Mouse (Mus musculus): ENCODE results near the gene Syt15. TPM values are rescaled to one million over a fixed set of nuclear protein-coding genes. Genes with fewer than 3 reads are reported as not detected.

The Syt15 gene
- polyA plus RNA-seq, 1 experiment from 2014 or later: 0.42 TPM

DNA sequence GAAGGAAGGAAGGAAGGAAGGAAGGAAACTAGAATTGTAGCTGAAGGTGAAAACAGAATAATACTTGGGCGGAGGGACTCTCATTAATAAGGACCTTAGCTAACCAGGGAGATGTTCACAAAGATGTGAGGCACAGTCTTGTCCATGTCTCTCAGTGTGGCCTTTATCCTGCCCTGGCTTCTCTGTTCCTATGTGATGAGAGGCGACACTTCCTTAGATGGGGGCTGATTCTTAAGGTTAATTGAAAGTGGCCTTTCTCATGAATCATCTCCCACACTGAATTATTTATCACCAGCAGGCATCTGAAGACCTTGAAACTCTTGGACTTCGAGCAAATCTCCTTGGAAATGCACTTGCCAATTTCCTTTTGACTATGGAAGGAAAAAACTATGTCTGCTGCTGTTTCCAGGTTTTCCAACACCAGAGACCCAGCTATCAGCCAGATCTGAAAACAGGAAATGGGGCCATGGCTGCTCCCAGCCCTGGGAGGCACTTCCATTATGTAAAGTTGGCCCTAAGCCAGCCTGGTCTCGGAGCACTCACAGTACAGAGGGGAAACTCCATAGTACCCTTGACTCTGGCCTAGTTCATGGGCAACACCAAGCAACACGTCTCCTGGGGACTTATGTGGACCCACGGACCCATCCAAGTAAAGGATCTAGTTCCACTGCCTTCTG, 3.8 kb upstream of the Syt15 start:
- no peak overlapping the region for H3K4me2 ChIP-seq
- TF ChIP-seq CTCF (IDR thresholded peaks at IDR 0.05; ENCODE audit: low read depth): no peak
- DNase-seq (peak; percentile 89), ATAC-seq (ENCODE audit: insufficient read depth) (peak; percentile 79; the same call in 1 of the 2 replicates)
- no peak overlapping the region for H3K27ac ChIP-seq (ENCODE audit: low read depth)
- 53% methylated on average over 6 of the region's 6 CpGs for WGBS
- H3K9ac ChIP-seq: no peak overlapping the region
- H3K9me3 ChIP-seq (ENCODE audit: low read depth, low read length): no peaks in the 10 kb centered on the region
- no peak overlapping the region for H3K4me3 ChIP-seq (ENCODE audit: low read depth, low read length)
- H3K4me1 ChIP-seq (ENCODE audit: insufficient read depth): peaks cover 10% of the 10 kb centered on the region
- no peaks in the 10 kb centered on the region for H3K36me3 ChIP-seq (ENCODE audit: insufficient read depth)
- peaks cover 26% of the 10 kb centered on the region for H3K27me3 ChIP-seq (ENCODE audit: insufficient read depth, low read length)

GRCm38 (mm10) chr14:34219786-34220198, 397 bp downstream of the Syt15 start:
- peaks cover 28% of the 10 kb centered on the region for H3K27me3 ChIP-seq (ENCODE audit: insufficient read depth, low read length)
- peak overlapping the region; percentile 27 for H3K4me3 ChIP-seq (ENCODE audit: low read depth, low read length)
- no peaks in the 10 kb centered on the region for H3K9me3 ChIP-seq (ENCODE audit: low read depth, low read length)
- no peak overlapping the region for H3K27ac ChIP-seq (ENCODE audit: low read depth)
- peak overlapping the region; percentile 6; the same call in 1 of the 2 replicates for H3K9ac ChIP-seq
- DNase-seq (peak; percentile 24), ATAC-seq (ENCODE audit: insufficient read depth) (peak; percentile 39)
- peaks cover 10% of the 10 kb centered on the region for H3K4me1 ChIP-seq (ENCODE audit: insufficient read depth)
- no peaks in the 10 kb centered on the region for H3K36me3 ChIP-seq (ENCODE audit: insufficient read depth)
- 2% methylated on average over 29 of the region's 29 CpGs for WGBS
- no peak for TF ChIP-seq CTCF (IDR thresholded peaks at IDR 0.05; ENCODE audit: low read depth)
- H3K4me2 ChIP-seq: peak overlapping the region; percentile 61

DNA sequence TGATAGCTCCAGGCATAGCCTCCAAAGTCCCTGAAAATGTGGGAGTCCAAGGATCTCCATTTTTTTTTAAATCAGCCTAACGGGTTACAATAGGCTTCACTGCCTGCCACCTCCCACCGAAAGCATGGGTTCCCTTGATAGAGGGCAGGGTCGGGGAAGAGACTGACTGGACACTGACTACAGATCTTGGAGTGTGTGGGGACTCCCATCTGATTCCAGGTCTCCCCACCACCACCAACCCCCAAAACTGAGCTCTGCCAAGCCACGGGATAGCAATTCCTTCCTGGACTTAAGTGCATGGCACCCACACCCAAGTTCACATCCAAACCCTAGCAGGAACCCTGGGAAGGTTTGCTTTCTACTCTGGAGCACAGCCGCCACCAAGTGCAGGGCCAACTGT, 1.0 kb downstream of the Syt15 start:
- no peak for TF ChIP-seq CTCF (IDR thresholded peaks at IDR 0.05; ENCODE audit: low read depth)
- DNase-seq (no peak), ATAC-seq (ENCODE audit: insufficient read depth) (no peak)
- Histone ChIP-seq H3K9me3 (ENCODE audit: low read depth, low read length) (no peaks in the 10 kb centered on the region), H3K4me3 (ENCODE audit: low read depth, low read length) (no peak overlapping the region), H3K4me1 (ENCODE audit: insufficient read depth) (peaks cover 10% of the 10 kb centered on the region), H3K4me2 (no peak overlapping the region; the same call in 1 of the 2 replicates), H3K36me3 (ENCODE audit: insufficient read depth) (no peaks in the 10 kb centered on the region), H3K27ac (ENCODE audit: low read depth) (no peak overlapping the region), H3K27me3 (ENCODE audit: insufficient read depth, low read length) (peaks cover 28% of the 10 kb centered on the region), H3K9ac (no peak overlapping the region)
- 70% methylated on average over 5 of the region's 5 CpGs for WGBS

DNA sequence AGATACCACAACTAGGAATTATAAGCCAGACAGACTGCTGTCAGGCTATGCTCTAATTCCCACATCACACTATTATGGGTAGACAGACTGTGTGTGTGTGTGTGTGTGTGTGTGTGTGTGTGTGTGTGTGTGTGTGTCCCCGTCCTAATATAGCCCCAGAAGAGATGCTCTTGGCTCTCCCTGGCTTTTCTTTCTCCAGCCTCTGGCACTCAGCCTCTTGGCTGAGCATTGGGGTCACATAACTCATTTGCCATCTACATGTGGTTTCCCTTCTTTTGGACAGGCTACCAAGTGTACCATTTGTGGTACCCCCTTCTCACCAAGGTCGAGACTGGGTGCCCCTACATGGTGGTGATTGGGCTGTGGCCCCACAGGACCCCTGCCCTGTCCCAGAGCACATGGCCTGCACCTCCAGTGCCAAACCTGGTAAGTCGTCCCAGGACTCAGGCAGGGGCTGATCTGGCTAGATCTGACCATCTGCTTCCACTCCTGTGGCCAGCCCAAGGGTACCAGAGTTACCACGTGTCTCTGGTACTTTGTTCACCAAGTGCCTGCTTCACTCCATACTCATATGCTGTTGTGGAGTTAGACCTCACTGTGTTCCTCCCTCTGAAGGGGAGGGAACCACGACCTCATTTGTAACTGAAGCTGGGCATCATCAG, 2.2 kb downstream of the Syt15 start:
- no peak for ATAC-seq (ENCODE audit: insufficient read depth)
- WGBS: 62% methylated on average over 5 of the region's 5 CpGs
- Histone ChIP-seq H3K36me3 (ENCODE audit: insufficient read depth) (no peaks in the 10 kb centered on the region), H3K4me2 (no peak overlapping the region), H3K27ac (ENCODE audit: low read depth) (no peak overlapping the region), H3K4me3 (ENCODE audit: low read depth, low read length) (no peak overlapping the region), H3K4me1 (ENCODE audit: insufficient read depth) (peaks cover 4% of the 10 kb centered on the region; the same call in 1 of the 2 replicates), H3K9me3 (ENCODE audit: low read depth, low read length) (no peaks in the 10 kb centered on the region), H3K9ac (no peak overlapping the region), H3K27me3 (ENCODE audit: insufficient read depth, low read length) (peaks cover 28% of the 10 kb centered on the region)
- TF ChIP-seq CTCF (IDR thresholded peaks at IDR 0.05; ENCODE audit: low read depth): no peak
- no peak for DNase-seq

GRCm38 (mm10) chr14:34223362-34223898, 4.0 kb downstream of the Syt15 start:
- ATAC-seq (ENCODE audit: insufficient read depth) (peak; percentile 63), DNase-seq (peak; percentile 37)
- no peak overlapping the region for H3K9ac ChIP-seq
- 48% methylated on average over 5 of the region's 5 CpGs for WGBS
- no peak overlapping the region for H3K4me3 ChIP-seq (ENCODE audit: low read depth, low read length)
- no peak overlapping the region for H3K4me2 ChIP-seq
- H3K36me3 ChIP-seq (ENCODE audit: insufficient read depth): no peaks in the 10 kb centered on the region
- peaks cover 24% of the 10 kb centered on the region for H3K27me3 ChIP-seq (ENCODE audit: insufficient read depth, low read length)
- peaks cover 4% of the 10 kb centered on the region; the same call in 1 of the 2 replicates for H3K4me1 ChIP-seq (ENCODE audit: insufficient read depth)
- no peaks in the 10 kb centered on the region for H3K9me3 ChIP-seq (ENCODE audit: low read depth, low read length)
- TF ChIP-seq CTCF (IDR thresholded peaks at IDR 0.05; ENCODE audit: low read depth): no peak
- H3K27ac ChIP-seq (ENCODE audit: low read depth): no peak overlapping the region

DNA sequence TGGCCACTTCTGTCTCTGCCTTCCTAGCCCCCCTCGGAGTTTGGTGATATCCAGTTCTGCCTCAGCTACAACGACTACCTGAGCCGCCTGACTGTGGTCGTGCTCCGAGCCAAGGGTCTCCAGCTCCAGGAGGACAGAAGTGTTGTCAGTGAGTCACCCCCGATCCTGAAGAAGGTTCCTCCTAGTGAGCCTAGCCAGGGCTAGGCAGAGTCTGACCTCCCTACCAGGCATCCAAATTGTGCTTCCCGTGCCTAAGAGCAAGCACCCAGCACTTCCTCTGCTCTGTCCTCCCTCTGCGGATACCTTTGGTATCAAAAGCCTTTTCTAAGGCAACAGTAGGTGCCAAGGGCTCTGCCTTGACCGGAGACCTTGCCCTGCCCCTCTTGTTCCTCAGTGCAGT, 6.6 kb downstream of the Syt15 start:
- Histone ChIP-seq H3K9me3 (ENCODE audit: low read depth, low read length) (no peaks in the 10 kb centered on the region), H3K4me1 (ENCODE audit: insufficient read depth) (no peaks in the 10 kb centered on the region), H3K9ac (no peak overlapping the region), H3K27ac (ENCODE audit: low read depth) (no peak overlapping the region), H3K4me3 (ENCODE audit: low read depth, low read length) (no peak overlapping the region), H3K4me2 (no peak overlapping the region), H3K27me3 (ENCODE audit: insufficient read depth, low read length) (no peaks in the 10 kb centered on the region), H3K36me3 (ENCODE audit: insufficient read depth) (no peaks in the 10 kb centered on the region)
- TF ChIP-seq CTCF (IDR thresholded peaks at IDR 0.05; ENCODE audit: low read depth): no peak
- DNase-seq: no peak
- 73% methylated on average over 9 of the region's 9 CpGs for WGBS
- no peak for ATAC-seq (ENCODE audit: insufficient read depth)

DNA sequence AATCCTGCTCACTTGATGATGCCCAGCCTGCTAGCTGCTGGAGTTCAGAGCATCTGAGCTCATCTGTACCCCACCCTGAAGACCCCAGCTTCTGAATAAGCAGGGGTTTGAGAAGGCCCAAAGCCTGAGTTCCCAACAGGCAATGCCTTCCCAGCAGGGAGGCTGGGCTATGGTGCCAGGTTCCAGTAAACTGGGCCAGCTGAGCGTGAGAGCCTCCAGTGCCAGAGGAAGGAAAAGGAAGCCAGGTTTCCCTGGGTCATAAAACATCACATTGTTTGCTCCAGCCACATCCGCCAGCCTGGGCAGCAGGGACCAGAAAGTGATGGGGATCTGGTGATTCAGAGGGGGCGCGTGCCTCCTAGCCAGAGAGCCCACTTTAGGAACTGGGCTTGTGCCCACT, 7.2 kb downstream of the Syt15 start:
- DNase-seq: no peak
- Histone ChIP-seq H3K9me3 (ENCODE audit: low read depth, low read length) (no peaks in the 10 kb centered on the region), H3K27me3 (ENCODE audit: insufficient read depth, low read length) (no peaks in the 10 kb centered on the region), H3K4me1 (ENCODE audit: insufficient read depth) (no peaks in the 10 kb centered on the region), H3K4me3 (ENCODE audit: low read depth, low read length) (no peak overlapping the region), H3K36me3 (ENCODE audit: insufficient read depth) (no peaks in the 10 kb centered on the region), H3K9ac (no peak overlapping the region), H3K4me2 (no peak overlapping the region), H3K27ac (ENCODE audit: low read depth) (no peak overlapping the region)
- no peak for ATAC-seq (ENCODE audit: insufficient read depth)
- TF ChIP-seq CTCF (IDR thresholded peaks at IDR 0.05; ENCODE audit: low read depth): no peak
- WGBS: 79% methylated on average over 4 of the region's 4 CpGs

Data from lung, embryonic 14.5 days (tissue).